Mouse (Mus musculus) CH12.LX (cell line): ENCODE results near the gene Natd1. TPM values are rescaled to one million over a fixed set of nuclear protein-coding genes. Genes with fewer than 3 reads are reported as not detected.

Experiments
- DNase-seq: peaks from one replicate; pipeline ENCODE4 v3.0.0-alpha.2; 2013; ENCODE audit errors: extremely low read depth
- H3K27ac ChIP-seq: 2 replicates; pipeline ENCODE4 v1.5.1; 2012; ENCODE audit warnings: low read depth, mild to moderate bottlenecking, control low read depth, moderate library complexity; ENCODE audit not compliant: insufficient read depth
- H3K27me3 ChIP-seq: replicated peaks from 2 replicates; pipeline ENCODE3; 2012; ENCODE audit warnings: inconsistent platforms
- H3K36me3 ChIP-seq, 2 experiments: replicated peaks in 1 of 2; 2 replicates each; pipeline versions ENCODE3 to v1.6.1; 2012; ENCODE audit warnings: inconsistent platforms in 1 of 2, low read length in 1 of 2, mild to moderate bottlenecking in 1 of 2, mixed read lengths in 1 of 2, moderate library complexity in 1 of 2; ENCODE audit not compliant: control insufficient read depth in 1 of 2, insufficient read depth in 1 of 2
- H3K4me1 ChIP-seq, 2 experiments: 2 replicates each; pipeline ENCODE4 v1.6.1; 2012; ENCODE audit warnings: inconsistent platforms in 1 of 2, moderate library complexity in 1 of 2; ENCODE audit not compliant: insufficient read depth in 2 of 2, control insufficient read depth in 1 of 2
- H3K4me2 ChIP-seq: 2 replicates; pipeline ENCODE4 v1.6.1; 2012; ENCODE audit warnings: low read depth, mild to moderate bottlenecking, control low read depth; ENCODE audit not compliant: poor library complexity, insufficient read depth, severe bottlenecking
- H3K4me3 ChIP-seq, 3 experiments: fragments of 150-350 bp in 1 of 3; sonication (generic) in 1 of 3; replicated peaks in 1 of 3; 2 replicates each; pipeline versions ENCODE3 to v1.5.1; 2011 to 2012; ENCODE audit warnings: low read depth in 2 of 3, low read length in 2 of 3, mild to moderate bottlenecking in 2 of 3, moderate library complexity in 2 of 3, control low read depth in 1 of 3, improper control_type of control experiment in 1 of 3, inconsistent platforms in 1 of 3, mixed read lengths in 1 of 3; ENCODE audit not compliant: poor library complexity in 1 of 3
- H3K79me2 ChIP-seq: replicated peaks from 2 replicates; pipeline ENCODE4 v1.6.1; 2012; ENCODE audit warnings: mild to moderate bottlenecking, moderate library complexity; ENCODE audit not compliant: control insufficient read depth, poor library complexity, insufficient read depth, severe bottlenecking; ENCODE audit errors: extremely low read depth
- H3K9ac ChIP-seq: 2 replicates; pipeline ENCODE4 v1.6.1; 2012; ENCODE audit warnings: low read depth, mild to moderate bottlenecking, control low read depth, moderate library complexity; ENCODE audit not compliant: insufficient read depth
- H3K9me3 ChIP-seq: replicated peaks from 2 replicates; pipeline ENCODE3; 2012; ENCODE audit warnings: low read length, inconsistent platforms, mixed read lengths
- CHD1 ChIP-seq: IDR thresholded peaks from 2 replicates; pipeline ENCODE4 v1.6.1; 2012; ENCODE audit warnings: low read depth, low read length, improper control_type of control experiment, inconsistent platforms
- CTCF ChIP-seq, 2 experiments: IDR thresholded peaks in 1 of 2; conservative IDR thresholded peaks in 1 of 2; 2 replicates each; pipeline ENCODE4 v1.5.1; 2011 to 2012; ENCODE audit warnings: low read depth in 2 of 2, low read length in 2 of 2, improper control_type of control experiment in 1 of 2, inconsistent platforms in 1 of 2, mild to moderate bottlenecking in 1 of 2, moderate library complexity in 1 of 2
- E2F4 ChIP-seq: IDR thresholded peaks from 2 replicates; pipeline ENCODE4 v1.6.1; 2011; ENCODE audit warnings: low read depth, low read length, improper control_type of control experiment; ENCODE audit not compliant: insufficient replicate concordance
- EP300 ChIP-seq: IDR thresholded peaks from 2 replicates; pipeline ENCODE4 v1.6.1; 2011; ENCODE audit warnings: low read length, improper control_type of control experiment
- GABPA ChIP-seq: IDR thresholded peaks from 2 replicates; pipeline ENCODE4 v1.6.1; 2012; ENCODE audit warnings: low read depth, low read length, improper control_type of control experiment, inconsistent platforms; ENCODE audit not compliant: insufficient replicate concordance
- JUN ChIP-seq: IDR thresholded peaks from 2 replicates; pipeline ENCODE4 v1.6.1; 2011; ENCODE audit warnings: low read depth, mild to moderate bottlenecking, low read length, improper control_type of control experiment, moderate library complexity; ENCODE audit not compliant: insufficient read depth
- JUND ChIP-seq: conservative IDR thresholded peaks from 2 replicates; pipeline ENCODE4 v1.6.1; 2011; ENCODE audit warnings: low read depth, low read length, improper control_type of control experiment
- KAT2A ChIP-seq: IDR thresholded peaks from 2 replicates; pipeline ENCODE4 v1.6.1; 2012; ENCODE audit warnings: low read length, improper control_type of control experiment, inconsistent platforms; ENCODE audit not compliant: insufficient replicate concordance
- MAX ChIP-seq: IDR thresholded peaks from 2 replicates; pipeline ENCODE4 v1.6.1; 2011; ENCODE audit warnings: low read length, improper control_type of control experiment
- MAZ ChIP-seq: IDR thresholded peaks from 2 replicates; pipeline ENCODE4 v1.6.1; 2012; ENCODE audit warnings: low read depth, mild to moderate bottlenecking, inconsistent platforms, low read length, improper control_type of control experiment, moderate library complexity
- MYC ChIP-seq: IDR thresholded peaks from 2 replicates; pipeline ENCODE4 v1.6.1; 2011; ENCODE audit warnings: low read depth, mild to moderate bottlenecking, improper control_type of control experiment, low read length
- POLR2AphosphoS2 ChIP-seq: IDR thresholded peaks from 2 replicates; pipeline ENCODE4 v1.6.1; 2011; ENCODE audit warnings: low read depth, low read length, improper control_type of control experiment
- TBP ChIP-seq: conservative IDR thresholded peaks from 2 replicates; pipeline ENCODE4 v1.6.1; 2011; ENCODE audit warnings: low read depth, low read length, improper control_type of control experiment
- TCF12 ChIP-seq: IDR thresholded peaks from 2 replicates; pipeline ENCODE4 v1.6.1; 2014; ENCODE audit warnings: low read depth, mild to moderate bottlenecking, inconsistent platforms, low read length, improper control_type of control experiment
- UBTF ChIP-seq: IDR thresholded peaks from 2 replicates; pipeline ENCODE4 v1.6.1; 2012; ENCODE audit warnings: low read depth, mild to moderate bottlenecking, inconsistent platforms, low read length, improper control_type of control experiment, moderate library complexity
- USF1 ChIP-seq: IDR thresholded peaks from 2 replicates; pipeline ENCODE4 v1.6.1; 2014; ENCODE audit warnings: low read depth, mild to moderate bottlenecking, inconsistent platforms, low read length, improper control_type of control experiment
- USF2 ChIP-seq: conservative IDR thresholded peaks from 2 replicates; pipeline ENCODE4 v1.6.1; 2011; ENCODE audit warnings: low read depth, low read length, improper control_type of control experiment
- dilution Hi-C: fragments of 300-500 bp; cut with MboI; formaldehyde crosslinking; loops from 2 replicates; pipeline ENCODE4 v1.14.3; 2020; ENCODE audit warnings: low sequenced_read_pairs; ENCODE audit not compliant: extremely low pct_unique_long_range_greater_than_20kb, extremely low pct_ligation_motif_present
- in situ Hi-C: fragments of 300-500 bp; cut with MboI; formaldehyde crosslinking; loops from 3 replicates; pipeline ENCODE4 v1.14.3; 2019; ENCODE audit warnings: low sequenced_read_pairs, low pct_ligation_motif_present, low pct_unique_long_range_greater_than_20kb, mixed read lengths
- polyA plus RNA-seq: library from polyadenylated mRNA; unstranded; fragments of >175 nt; gene quantifications from 2 replicates; pipeline ENCODE4 v1.2.1, GENCODE M21; 2012; ENCODE audit warnings: low read depth; ENCODE audit not compliant: insufficient read length
- total RNA-seq, 2 experiments: library from RNA; depleted of rRNA; stranded (reverse); fragments of 300-350 nt in 1 of 2; fragments of >200 nt in 1 of 2; gene quantifications; 2 replicates each; pipeline ENCODE4 v1.2.3; 2012 to 2014

Gene Natd1
- total and polyA plus RNA-seq, 3 experiments: 2.1 to 5.2 (median 5.0) TPM

- no peaks in the 10 kb centered on the region for H3K9me3 ChIP-seq
- no peak overlapping the region for H3K4me3 ChIP-seq
- no peak overlapping the region for H3K4me2 ChIP-seq
- no peaks in the 10 kb centered on the region for H3K79me2 ChIP-seq
- no peaks in the 10 kb centered on the region for H3K27me3 ChIP-seq
- dilution Hi-C loops: no loop called here
- in situ Hi-C loops: no loop called here
- TF ChIP-seq JUND (no peak), E2F4 (no peak)
- H3K4me1 ChIP-seq: peaks cover 0 to 7% of the 10 kb centered on the region in 2 experiments; a peak in 2 of 4 replicates
- H3K36me3 ChIP-seq: peaks cover 15 to 55% of the 10 kb centered on the region in 2 experiments
- no peak overlapping the region for H3K9ac ChIP-seq
- no peak for DNase-seq
- H3K27ac ChIP-seq: no peak overlapping the region
These were observed 7.6 kb upstream of the Natd1 start for GRCm38 (mm10) chr11:60922195-60922594.

- no peak overlapping the region for H3K4me2 ChIP-seq
- H3K9ac ChIP-seq: no peak overlapping the region
- H3K36me3 ChIP-seq: peaks cover 15 to 39% of the 10 kb centered on the region in 2 experiments
- H3K27me3 ChIP-seq: no peaks in the 10 kb centered on the region
- no peak overlapping the region for H3K27ac ChIP-seq
- H3K79me2 ChIP-seq: no peaks in the 10 kb centered on the region
- no peak overlapping the region for H3K4me3 ChIP-seq
- dilution Hi-C loops: no loop called here
- TF ChIP-seq TBP (no peak), KAT2A (no peak), MYC (no peak), CHD1 (no peak), EP300 (no peak), TCF12 (no peak), MAZ (no peak), USF2 (no peak), CTCF (conservative IDR thresholded peaks at IDR 0.05 in 1 of 2, IDR thresholded peaks at IDR 0.05 in 1 of 2; ENCODE audit: low read depth in 2 of 2, low read length in 2 of 2) (no peak), GABPA (no peak), USF1 (no peak), UBTF (no peak), JUN (no peak), POLR2AphosphoS2 (no peak), MAX (no peak)
- TF ChIP-seq, all 38 proteins: peak for 0
- no peak for DNase-seq
- H3K4me1 ChIP-seq: peaks cover 0 to 5% of the 10 kb centered on the region in 2 experiments; a peak in 2 of 4 replicates
- in situ Hi-C loops: no loop called here
- no peaks in the 10 kb centered on the region for H3K9me3 ChIP-seq
These were observed 5.5 kb upstream of the Natd1 start for GRCm38 (mm10) chr11:60920021-60920420.
